Mouse (Mus musculus): ENCODE results near the gene Ubp1. TPM values are rescaled to one million over a fixed set of nuclear protein-coding genes. Genes with fewer than 3 reads are reported as not detected.
A peak's percentile ranks its signal among the peaks of the same experiment; 100 is the strongest.

The Ubp1 gene
- polyA plus RNA-seq, 1 experiment, result 31.1 TPM

- peak overlapping the region; percentile 69 for H3K4me3 ChIP-seq
- H3K79me2 ChIP-seq (ENCODE audit: control insufficient read depth, insufficient read depth), result peaks cover 47% of the 10 kb centered on the region
- H3ac ChIP-seq (ENCODE audit: control insufficient read depth, insufficient read length), result peak overlapping the region; percentile 41
- no peaks in the 10 kb centered on the region for H3K36me3 ChIP-seq (ENCODE audit: control insufficient read depth, insufficient read depth)
- TF ChIP-seq POLR2A (IDR thresholded peaks at IDR 0.05; ENCODE audit: insufficient read length, low read depth) (no peak), TCF3 (IDR thresholded peaks at IDR 0.05; ENCODE audit: insufficient read length, low read depth) (no peak), POLR2AphosphoS2 (IDR thresholded peaks at IDR 0.05; ENCODE audit: insufficient read length, low read depth) (no peak), CEBPB (IDR thresholded peaks at IDR 0.05; ENCODE audit: insufficient read depth, poor library complexity, severe bottlenecking) (no peak), MYOD1 (IDR thresholded peaks at IDR 0.05; ENCODE audit: control insufficient read depth in 1 of 3, insufficient read length in 2 of 3, low read depth in 2 of 3) (no peak), MAX (IDR thresholded peaks at IDR 0.05; ENCODE audit: low read depth) (no peak), REST (IDR thresholded peaks at IDR 0.05; ENCODE audit: insufficient read depth, insufficient read length) (no peak), SRF (IDR thresholded peaks at IDR 0.05; ENCODE audit: control insufficient read depth, insufficient read length, low read depth) (no peak), USF1 (IDR thresholded peaks at IDR 0.05; ENCODE audit: low read depth) (no peak), TCF12 (IDR thresholded peaks at IDR 0.05; ENCODE audit: insufficient read depth, poor library complexity, severe bottlenecking) (no peak), MYOG (IDR thresholded peaks at IDR 0.05; ENCODE audit: control insufficient read depth in 1 of 3, insufficient read depth in 1 of 3, insufficient read length in 2 of 3, low read depth in 2 of 3) (no peak), E2F4 (IDR thresholded peaks at IDR 0.05; ENCODE audit: insufficient read depth) (no peak)
- H3K27me3 ChIP-seq (ENCODE audit: control insufficient read depth, insufficient read depth, insufficient read length), result no peaks in the 10 kb centered on the region
- peak overlapping the region; percentile 83 for H3K4me2 ChIP-seq (ENCODE audit: low read depth)
These were observed 95.1 kb downstream of the Ubp1 start for GRCm38 (mm10) chr9:114025846-114026245.

- peak overlapping the region; percentile 69 for H3K4me3 ChIP-seq
- no peak for TF ChIP-seq E2F4 (IDR thresholded peaks at IDR 0.05; ENCODE audit: insufficient read depth)
- TF ChIP-seq POLR2A (IDR thresholded peaks at IDR 0.05; ENCODE audit: insufficient read length, low read depth), result peak; percentile 81
- peak in 2 of 3 experiments; percentile 6 to 31 for TF ChIP-seq MYOD1 (IDR thresholded peaks at IDR 0.05; ENCODE audit: control insufficient read depth in 1 of 3, insufficient read length in 2 of 3, low read depth in 2 of 3)
- peak in 2 of 3 experiments; percentile 3 to 19 for TF ChIP-seq MYOG (IDR thresholded peaks at IDR 0.05; ENCODE audit: control insufficient read depth in 1 of 3, insufficient read depth in 1 of 3, insufficient read length in 2 of 3, low read depth in 2 of 3)
- TF ChIP-seq POLR2AphosphoS2 (IDR thresholded peaks at IDR 0.05; ENCODE audit: insufficient read length, low read depth), result peak; percentile 71
- TF ChIP-seq USF1 (IDR thresholded peaks at IDR 0.05; ENCODE audit: low read depth), result peak; percentile 91
- no peaks in the 10 kb centered on the region for H3K36me3 ChIP-seq (ENCODE audit: control insufficient read depth, insufficient read depth)
- no peaks in the 10 kb centered on the region for H3K27me3 ChIP-seq (ENCODE audit: control insufficient read depth, insufficient read depth, insufficient read length)
- peaks cover 41% of the 10 kb centered on the region for H3K79me2 ChIP-seq (ENCODE audit: control insufficient read depth, insufficient read depth)
- H3ac ChIP-seq (ENCODE audit: control insufficient read depth, insufficient read length), result peak overlapping the region; percentile 41
- peak overlapping the region; percentile 83 for H3K4me2 ChIP-seq (ENCODE audit: low read depth)
These were observed 95.7 kb downstream of the Ubp1 start for GRCm38 (mm10) chr9:114026261-114026934.

Other genes with a start within 250 kb of the Ubp1 start
- gene Pdcd6ip, start 222.7 kb upstream of the Ubp1 start, polyA plus RNA-seq (2012; fragmentation: generic; extraction: Trizol), result 56.3 TPM
- 6.6 TPM for gene Clasp2, start 189.5 kb upstream of the Ubp1 start, polyA plus RNA-seq (2012; fragmentation: generic; extraction: Trizol)
- 21.8 TPM for gene Fbxl2, start 115.3 kb downstream of the Ubp1 start, polyA plus RNA-seq (2012; fragmentation: generic; extraction: Trizol)
- gene Susd5, start 126.2 kb downstream of the Ubp1 start, polyA plus RNA-seq (2012; fragmentation: generic; extraction: Trizol), result 2.5 TPM